Mouse (Mus musculus) MEL (cell line): ENCODE results near the gene Rasgef1b.

Experiments used
- BHLHE40 ChIP-seq: IDR thresholded peaks from 2 replicates; pipeline ENCODE4 v1.6.1; 2012; ENCODE audit warnings: low read depth, mild to moderate bottlenecking, inconsistent platforms, low read length, improper control_type of control experiment, borderline replicate concordance
- NRF1 ChIP-seq: IDR thresholded peaks from 2 replicates; pipeline ENCODE4 v1.6.1; 2014; ENCODE audit warnings: low read depth, mild to moderate bottlenecking, inconsistent platforms, low read length, improper control_type of control experiment, moderate library complexity; ENCODE audit not compliant: poor library complexity, insufficient read depth, severe bottlenecking
- SIN3A ChIP-seq: IDR thresholded peaks from 2 replicates; pipeline ENCODE4 v1.6.1; 2012; ENCODE audit warnings: low read length, improper control_type of control experiment, inconsistent platforms

DNA sequence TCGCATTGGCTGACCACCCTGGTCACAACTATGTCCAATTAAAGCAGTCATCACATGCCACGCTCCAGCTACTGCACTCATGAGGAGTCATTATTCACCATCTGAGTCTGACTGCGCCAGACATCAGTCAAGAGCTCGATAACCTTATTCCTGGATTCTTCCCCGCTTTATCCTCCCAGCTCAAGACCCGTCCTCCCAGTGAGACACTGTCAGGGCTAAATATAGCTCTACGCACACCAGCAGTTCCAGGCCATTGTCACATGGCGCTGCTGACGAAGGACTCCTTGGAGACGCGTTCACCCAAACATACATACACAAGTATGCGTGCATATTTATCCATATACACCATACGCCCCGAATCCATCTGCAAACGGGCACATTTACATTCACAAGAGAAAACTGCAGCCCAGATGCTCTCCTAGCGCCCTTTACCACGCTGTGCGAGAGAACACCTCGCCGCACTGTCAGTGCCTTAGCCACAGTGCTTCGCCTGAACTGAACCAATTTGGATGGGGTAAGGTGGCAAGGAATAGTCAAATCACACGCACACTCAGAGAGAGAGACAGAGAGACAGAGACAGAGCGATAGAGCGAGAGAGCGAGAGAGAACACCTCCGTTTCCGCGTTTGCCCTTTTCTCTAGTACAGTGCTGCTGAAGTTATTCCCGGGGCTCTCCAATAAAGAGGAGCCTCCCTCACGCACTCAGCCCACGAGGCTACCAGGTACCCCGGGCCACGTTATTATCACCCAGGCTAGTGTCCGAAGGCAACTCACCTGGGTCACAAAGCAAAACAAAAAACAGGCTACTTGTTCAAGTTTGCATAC is 477.3 kb downstream of the Rasgef1b start:
- TF ChIP-seq NRF1, result no peak
- no peak for TF ChIP-seq BHLHE40
- no peak for TF ChIP-seq SIN3A
